Mouse (Mus musculus) adrenal gland, adult 2 months (tissue): ENCODE results near the gene Klra17. TPM values are rescaled to one million over a fixed set of nuclear protein-coding genes. Genes with fewer than 3 reads are reported as not detected.
"Not testable (repeated sequence)": the region's sequence is repeated elsewhere in the genome, so short reads cannot be mapped to it uniquely, and the experiment has no call there.

Source experiments
- DNase-seq: peaks from one replicate; pipeline ENCODE4 v3.0.0; 2021
- long read RNA-seq: library from polyadenylated mRNA; stranded (forward); transcript quantifications from one replicate; pipeline ENCODE4 v2.0.0, GENCODE M21; 2021
- polyA plus RNA-seq: library from polyadenylated mRNA; depleted of rRNA; stranded (reverse); fragments of >200 nt; gene quantifications from 2 replicates; pipeline ENCODE4 v1.2.3, GENCODE M21; 2012; rRNA removed
- total RNA-seq, 2 experiments: library from RNA; stranded (reverse); gene quantifications; 2 replicates each; pipeline ENCODE4 v1.2.3; 2021

The Klra17 gene
- total RNA-seq (not detected), polyA plus RNA-seq (0.11 TPM in 1 of 2 replicates, not detected in the other)
- long read RNA-seq: 0 reads

- DNase-seq: no peak
Observed at GRCm38 (mm10) chr6:129876549-129876948, at the start of gene Klra17. Klra17 (minus strand) TSS chr6:129876672.

- DNase-seq: not testable (repeated sequence)
Observed at GRCm38 (mm10) chr6:129917476-129917946, 41.0 kb upstream of the Klra17 start, which contains the start of gene Klra5. Klra5 (minus strand) TSS chr6:129917650.

- DNase-seq: no peak
Observed at GRCm38 (mm10) chr6:129916996-129917395, 40.5 kb upstream of the Klra17 start.

GRCm38 (mm10) chr6:129882525-129882924, 6.1 kb upstream of the Klra17 start:
- no peak for DNase-seq

- DNase-seq: not testable (repeated sequence)
Observed at GRCm38 (mm10) chr6:129862349-129862748, 14.1 kb downstream of the Klra17 start, which contains the start of gene Gm17631. Gm17631 (plus strand) TSS chr6:129862649.

GRCm38 (mm10) chr6:129825559-129825958, 50.9 kb downstream of the Klra17 start:
- no peak for DNase-seq

GRCm38 (mm10) chr6:129824004-129824403, 52.5 kb downstream of the Klra17 start:
- no peak for DNase-seq

- DNase-seq: no peak
Observed at GRCm38 (mm10) chr6:129817731-129818130, 58.7 kb downstream of the Klra17 start.

GRCm38 (mm10) chr6:129784170-129784569, 92.3 kb downstream of the Klra17 start, which contains the start of gene Gm156:
Gm156 (minus strand) TSS chr6:129784270.
- DNase-seq: not testable (repeated sequence)

Other genes with a start within 250 kb of the Klra17 start
- not detected for gene Klrc3, start 233.3 kb downstream of the Klra17 start, total RNA-seq
- not detected in 2 replicates for gene Klrc3, start 233.3 kb downstream of the Klra17 start, polyA plus RNA-seq
- under 1 TPM in 1 of 2 experiments, not detected in 1; 0.17 TPM for gene Klrc2, start 216.0 kb downstream of the Klra17 start, total RNA-seq
- gene Klrc2, start 216.0 kb downstream of the Klra17 start, polyA plus RNA-seq: 0.17 TPM in 1 of 2 replicates, not detected in the other
- not detected for gene Klrc1, start 197.7 kb downstream of the Klra17 start, total RNA-seq
- 0.25 TPM in 1 of 2 replicates, not detected in the other for gene Klrc1, start 197.7 kb downstream of the Klra17 start, polyA plus RNA-seq
- gene Klri1, start 159.5 kb downstream of the Klra17 start, total RNA-seq: not detected
- not detected in 2 replicates for gene Klri1, start 159.5 kb downstream of the Klra17 start, polyA plus RNA-seq
- under 1 TPM in 1 of 2 experiments, not detected in 1; 0.14 TPM for gene Klri2, start 136.2 kb downstream of the Klra17 start, total RNA-seq
- not detected in 2 replicates for gene Klri2, start 136.2 kb downstream of the Klra17 start, polyA plus RNA-seq
- gene Gm156, start 92.4 kb downstream of the Klra17 start, total RNA-seq: not detected
- gene Gm156, start 92.4 kb downstream of the Klra17 start, polyA plus RNA-seq: not detected in 2 replicates
- gene Gm17631, start 14.0 kb downstream of the Klra17 start, total RNA-seq: not detected
- not detected in 2 replicates for gene Gm17631, start 14.0 kb downstream of the Klra17 start, polyA plus RNA-seq
- gene Klra5, start 41.0 kb upstream of the Klra17 start, total RNA-seq: not detected
- not detected in 2 replicates for gene Klra5, start 41.0 kb upstream of the Klra17 start, polyA plus RNA-seq
- gene Klra6, start 150.3 kb upstream of the Klra17 start, total RNA-seq: under 1 TPM in 1 of 2 experiments, not detected in 1; 0.28 TPM
- not detected in 2 replicates for gene Klra6, start 150.3 kb upstream of the Klra17 start, polyA plus RNA-seq
- under 1 TPM in 1 of 2 experiments, not detected in 1; 0.86 TPM for gene Klra4, start 190.6 kb upstream of the Klra17 start, total RNA-seq
- gene Klra4, start 190.6 kb upstream of the Klra17 start, polyA plus RNA-seq: not detected in 2 replicates